In the genomic region with DNA sequence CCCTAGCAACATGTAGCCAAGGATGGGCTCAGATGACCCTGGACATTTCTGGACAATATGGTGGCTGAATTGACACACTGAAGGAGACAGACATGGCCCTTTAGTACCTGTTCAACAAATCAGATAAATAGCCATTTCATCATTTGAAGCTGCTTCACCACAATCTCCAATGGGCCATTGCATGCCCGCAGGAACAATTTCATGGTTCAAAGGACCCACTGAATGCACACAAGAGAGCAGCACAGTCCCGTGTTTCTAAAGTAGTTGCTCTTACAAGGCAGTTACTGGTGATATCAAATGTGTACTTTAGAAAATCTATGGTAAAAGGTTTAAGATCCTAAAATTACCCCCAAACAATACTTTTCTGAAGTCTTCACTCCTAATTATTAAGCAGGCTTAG, we compare ENCODE assay signal across 24 mouse cellular contexts.
"Had no signal": no experiment of that assay in that cellular context is flagged by ENCODE, and none has a peak within 500 bp of the region (broad histone marks: within the 10 kb centered on the region; RNA-seq: fewer than 3 reads in every experiment).

No protein-coding gene starts in this region.

- H3K27ac ChIP-seq: heart, adult 2 months; heart, embryonic 13.5 days; heart, embryonic 15.5 days; hindbrain, embryonic 13.5 days; hindbrain, embryonic 15.5 days; hindbrain, postnatal 0 days; kidney, embryonic 15.5 days; limb, embryonic 13.5 days; limb, embryonic 15.5 days; liver, embryonic 12.5 days had no signal

- H3K9ac ChIP-seq: heart, embryonic 13.5 days; heart, embryonic 15.5 days; hindbrain, embryonic 13.5 days; hindbrain, embryonic 15.5 days; kidney, embryonic 15.5 days; limb, embryonic 13.5 days; limb, embryonic 15.5 days; liver, embryonic 12.5 days had no signal

- H3K9me3 ChIP-seq: heart, embryonic 13.5 days; heart, embryonic 15.5 days; hindbrain, embryonic 13.5 days; hindbrain, embryonic 15.5 days; kidney, embryonic 15.5 days; limb, embryonic 13.5 days; limb, embryonic 15.5 days; liver, embryonic 12.5 days had no signal

- ATAC-seq: hindbrain, postnatal 0 days; intestine, embryonic 16.5 days; liver, embryonic 12.5 days had no signal

- H3K27me3 ChIP-seq: heart, embryonic 13.5 days; heart, embryonic 15.5 days; hindbrain, embryonic 13.5 days; hindbrain, embryonic 15.5 days; kidney, embryonic 15.5 days; limb, embryonic 13.5 days; limb, embryonic 15.5 days; liver, embryonic 12.5 days had no signal

- H3K4me1 ChIP-seq: heart, embryonic 13.5 days; heart, embryonic 15.5 days; hindbrain, embryonic 13.5 days; hindbrain, embryonic 15.5 days; kidney, embryonic 15.5 days; limb, embryonic 13.5 days; limb, embryonic 15.5 days; liver, embryonic 12.5 days had no signal

- H3K4me3 ChIP-seq: heart, adult 2 months; heart, embryonic 13.5 days; heart, embryonic 15.5 days; hindbrain, embryonic 13.5 days; hindbrain, embryonic 15.5 days; kidney, embryonic 15.5 days; limb, embryonic 13.5 days; limb, embryonic 15.5 days; liver, embryonic 12.5 days had no signal

- H3K36me3 ChIP-seq: heart, embryonic 13.5 days; heart, embryonic 15.5 days; hindbrain, embryonic 13.5 days; hindbrain, embryonic 15.5 days; kidney, embryonic 15.5 days; limb, embryonic 13.5 days; limb, embryonic 15.5 days; liver, embryonic 12.5 days had no signal

- H3K4me2 ChIP-seq: heart, embryonic 11.5 days; heart, embryonic 13.5 days; heart, embryonic 15.5 days; hindbrain, embryonic 13.5 days; hindbrain, embryonic 15.5 days; kidney, embryonic 15.5 days; limb, embryonic 13.5 days; limb, embryonic 15.5 days; liver, embryonic 12.5 days had no signal

- DNase-seq: gastrocnemius, postnatal 14 days; gastrocnemius, postnatal 36 days; heart, adult 2 months; heart, postnatal 14 days; heart, postnatal 36 days; kidney, adult 11 months; kidney, adult 2 months; kidney, adult 9 months; kidney, postnatal 10 days; kidney, postnatal 36 days; layer of hippocampus, adult 9-11 months; layer of hippocampus, postnatal 36 days; left cerebral cortex, postnatal 4 days had no signal
